Mouse (Mus musculus): Measurements from ENCODE around the gene Lzts3. TPM values are rescaled to one million over a fixed set of nuclear protein-coding genes. Genes with fewer than 3 reads are reported as not detected.
A peak's percentile ranks its signal among the peaks of the same experiment; 100 is the strongest.
"Not testable (repeated sequence)": the region's sequence is repeated elsewhere in the genome, so short reads cannot be mapped to it uniquely, and the experiment has no call there.

Gene Lzts3
- 1 to 10 TPM; 5.0 to 7.0 (median 5.4) TPM for total RNA-seq (2022)

GRCm38 (mm10) chr2:130642684-130643369, at the start of gene Lzts3:
Gene Lzts3, minus strand, starts transcription at chr2:130642803.
- peak; percentile 88 for DNase-seq (ENCODE audit: low spot score)

GRCm38 (mm10) chr2:130689011-130689410, 46.4 kb upstream of the Lzts3 start:
- DNase-seq (ENCODE audit: low spot score): no peak

- DNase-seq (ENCODE audit: low spot score): no peak
These were observed 42.8 kb upstream of the Lzts3 start for GRCm38 (mm10) chr2:130685426-130685825.

- no peak for DNase-seq (ENCODE audit: low spot score)
These were observed 38.9 kb upstream of the Lzts3 start for GRCm38 (mm10) chr2:130681531-130681930.

GRCm38 (mm10) chr2:130679899-130680298, 37.3 kb upstream of the Lzts3 start:
- no peak for DNase-seq (ENCODE audit: low spot score)

- no peak for DNase-seq (ENCODE audit: low spot score)
These were observed 36.6 kb upstream of the Lzts3 start for GRCm38 (mm10) chr2:130679154-130679553.

- no peak for DNase-seq (ENCODE audit: low spot score)
These were observed 34.6 kb upstream of the Lzts3 start for GRCm38 (mm10) chr2:130677211-130677610.

- peak; percentile 87 for DNase-seq (ENCODE audit: low spot score)
These were observed 25.0 kb upstream of the Lzts3 start, which contains the start of gene Itpa for GRCm38 (mm10) chr2:130667559-130667958. Gene Itpa, plus strand, starts transcription at chr2:130667610.

- DNase-seq (ENCODE audit: low spot score): peak; percentile 93
These were observed 21.6 kb upstream of the Lzts3 start, which contains the start of gene Ddrgk1 for GRCm38 (mm10) chr2:130664102-130664701. Gene Ddrgk1, minus strand, starts transcription at chr2:130664659.

GRCm38 (mm10) chr2:130663342-130663741, 20.7 kb upstream of the Lzts3 start:
- DNase-seq (ENCODE audit: low spot score): no peak

- DNase-seq (ENCODE audit: low spot score): no peak
These were observed 15.9 kb upstream of the Lzts3 start for GRCm38 (mm10) chr2:130658530-130658929.

- no peak for DNase-seq (ENCODE audit: low spot score)
These were observed 14.9 kb upstream of the Lzts3 start for GRCm38 (mm10) chr2:130657541-130657940.

- DNase-seq (ENCODE audit: low spot score): no peak
These were observed 13.9 kb upstream of the Lzts3 start for GRCm38 (mm10) chr2:130656536-130656935.

- DNase-seq (ENCODE audit: low spot score): no peak
These were observed 13.2 kb upstream of the Lzts3 start for GRCm38 (mm10) chr2:130655660-130656339.

- no peak for DNase-seq (ENCODE audit: low spot score)
These were observed 11.2 kb upstream of the Lzts3 start for GRCm38 (mm10) chr2:130653760-130654159.

- no peak for DNase-seq (ENCODE audit: low spot score)
These were observed 10.7 kb upstream of the Lzts3 start for GRCm38 (mm10) chr2:130653303-130653702.

- not testable (repeated sequence) for DNase-seq (ENCODE audit: low spot score)
These were observed 6.4 kb upstream of the Lzts3 start for GRCm38 (mm10) chr2:130649028-130649427.

GRCm38 (mm10) chr2:130645198-130645597, 2.6 kb upstream of the Lzts3 start:
- no peak for DNase-seq (ENCODE audit: low spot score)

- no peak for DNase-seq (ENCODE audit: low spot score)
These were observed 374 bp downstream of the Lzts3 start for GRCm38 (mm10) chr2:130642197-130642660.

GRCm38 (mm10) chr2:130641351-130642025, 1.1 kb downstream of the Lzts3 start:
- no peak for DNase-seq (ENCODE audit: low spot score)

- DNase-seq (ENCODE audit: low spot score): no peak
These were observed 3.3 kb downstream of the Lzts3 start for GRCm38 (mm10) chr2:130639276-130639675.

GRCm38 (mm10) chr2:130638101-130638611, 4.4 kb downstream of the Lzts3 start:
- no peak for DNase-seq (ENCODE audit: low spot score)
